Mouse (Mus musculus): ENCODE results near the gene Cmss1. TPM values are rescaled to one million over a fixed set of nuclear protein-coding genes. Genes with fewer than 3 reads are reported as not detected.
A peak's percentile ranks its signal among the peaks of the same experiment; 100 is the strongest.

The Cmss1 gene
- polyA plus RNA-seq, 1 experiment from 2014 or later: 35.4 TPM

- 77% methylated on average over 4 of the region's 4 CpGs for WGBS
- H3K4me1 ChIP-seq (replicated peaks): peaks cover 3% of the 10 kb centered on the region; the same call in 1 of the 2 replicates
- no peak overlapping the region for H3K9ac ChIP-seq
- H3K27ac ChIP-seq: no peak overlapping the region
- no peak overlapping the region for H3K4me3 ChIP-seq
- no peaks in the 10 kb centered on the region for H3K27me3 ChIP-seq
- H3K36me3 ChIP-seq: no peaks in the 10 kb centered on the region
- H3K9me3 ChIP-seq (replicated peaks): no peaks in the 10 kb centered on the region
- ATAC-seq (replicated peaks; ENCODE audit: insufficient number of reproducible peaks, insufficient read depth, low FRiP score, low read depth): no peak
- H3K4me2 ChIP-seq: no peak overlapping the region
Measured at GRCm38 (mm10) chr16:57514371-57514770, 92.3 kb downstream of the Cmss1 start.

DNA sequence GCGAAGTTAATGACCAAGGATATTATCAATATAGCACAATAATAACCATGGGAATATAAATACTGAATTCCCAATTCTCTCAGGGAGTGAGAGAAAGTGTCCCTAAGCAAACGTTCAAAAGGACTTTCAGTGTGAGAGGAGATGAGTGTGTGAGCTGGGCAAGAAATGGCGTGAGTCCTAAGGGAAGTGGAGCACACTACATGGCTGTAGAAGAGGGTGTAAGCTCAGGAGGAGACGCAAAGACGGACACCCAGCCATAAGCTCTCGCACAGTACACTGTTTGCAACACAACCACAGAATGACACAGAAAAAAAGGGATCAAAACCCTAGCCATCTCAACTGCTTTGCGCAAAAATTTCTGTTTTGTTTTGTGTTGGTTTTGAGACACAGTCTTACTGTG is 93.1 kb downstream of the Cmss1 start:
- no peak overlapping the region for H3K4me2 ChIP-seq
- whole genome bisulfite sequencing: 88% methylated on average over 7 of the region's 7 CpGs
- H3K27ac ChIP-seq: no peak overlapping the region
- H3K9ac ChIP-seq: no peak overlapping the region
- no peaks in the 10 kb centered on the region for H3K9me3 ChIP-seq (replicated peaks)
- H3K4me1 ChIP-seq (replicated peaks): peaks cover 3% of the 10 kb centered on the region; the same call in 1 of the 2 replicates
- ATAC-seq (replicated peaks; ENCODE audit: insufficient number of reproducible peaks, insufficient read depth, low FRiP score, low read depth): no peak
- H3K27me3 ChIP-seq: no peaks in the 10 kb centered on the region
- no peak overlapping the region for H3K4me3 ChIP-seq
- H3K36me3 ChIP-seq: no peaks in the 10 kb centered on the region

- H3K9me3 ChIP-seq (replicated peaks): no peaks in the 10 kb centered on the region
- no peak overlapping the region for H3K4me2 ChIP-seq
- ATAC-seq (replicated peaks; ENCODE audit: insufficient number of reproducible peaks, insufficient read depth, low FRiP score, low read depth): no peak
- WGBS: 60% methylated on average over 3 of the region's 3 CpGs
- H3K9ac ChIP-seq: no peak overlapping the region
- no peaks in the 10 kb centered on the region for H3K36me3 ChIP-seq
- no peaks in the 10 kb centered on the region for H3K27me3 ChIP-seq
- H3K27ac ChIP-seq: no peak overlapping the region
- H3K4me1 ChIP-seq (replicated peaks): no peaks in the 10 kb centered on the region
- H3K4me3 ChIP-seq: no peak overlapping the region
Measured at GRCm38 (mm10) chr16:57509099-57509498, 97.6 kb downstream of the Cmss1 start.

DNA sequence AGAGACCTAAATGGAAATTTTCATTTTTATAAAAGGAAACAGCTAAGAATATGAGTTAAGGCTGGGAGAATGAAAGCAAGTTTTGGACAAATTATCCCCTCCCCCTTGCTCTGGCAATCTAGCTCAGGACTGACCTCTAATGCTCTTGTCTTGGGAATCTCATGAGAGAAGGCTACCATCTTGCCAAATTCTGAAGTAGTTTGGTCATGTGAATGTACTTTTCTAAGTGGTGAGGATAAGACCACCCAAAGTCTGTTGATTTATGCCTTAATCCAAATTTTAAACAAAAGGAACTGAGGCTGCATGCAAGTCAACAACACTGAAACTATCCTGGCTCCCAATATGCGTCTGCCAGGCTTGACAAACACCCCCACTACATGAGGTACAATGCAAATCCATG is 98.3 kb downstream of the Cmss1 start:
- WGBS: 81% methylated on average over 1 of the region's 1 CpGs

GRCm38 (mm10) chr16:57506133-57506532 is 100.5 kb downstream of the Cmss1 start:
- no peak for ATAC-seq (replicated peaks; ENCODE audit: insufficient number of reproducible peaks, insufficient read depth, low FRiP score, low read depth)

More for the DNA sequence above, 98.3 kb downstream of the Cmss1 start:
- Histone ChIP-seq H3K9ac (no peak overlapping the region), H3K4me1 (replicated peaks) (no peaks in the 10 kb centered on the region), H3K27me3 (no peaks in the 10 kb centered on the region), H3K9me3 (replicated peaks) (no peaks in the 10 kb centered on the region), H3K4me3 (no peak overlapping the region), H3K27ac (no peak overlapping the region), H3K4me2 (no peak overlapping the region), H3K36me3 (no peaks in the 10 kb centered on the region)
- ATAC-seq (replicated peaks; ENCODE audit: insufficient number of reproducible peaks, insufficient read depth, low FRiP score, low read depth): no peak

DNA sequence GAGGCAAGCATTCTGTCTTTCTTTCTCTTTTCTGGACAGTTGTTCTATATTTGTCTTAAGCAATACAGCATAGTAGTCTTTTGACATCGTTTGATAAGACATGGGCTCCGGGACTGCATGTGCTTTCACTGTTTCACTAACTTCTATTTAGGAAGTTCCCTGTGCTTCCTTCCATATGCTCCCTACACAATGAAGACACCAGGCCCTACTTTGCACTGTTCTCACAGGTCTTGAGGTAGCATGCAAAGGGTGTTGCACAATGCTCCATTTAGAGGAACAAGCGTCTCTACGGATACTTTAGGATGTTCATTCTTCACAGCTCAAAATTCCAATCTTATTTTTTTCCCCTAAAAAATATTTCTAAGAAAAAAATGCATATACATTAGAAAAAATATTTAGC is 101.9 kb downstream of the Cmss1 start:
- H3K9ac ChIP-seq: no peak overlapping the region
- H3K27me3 ChIP-seq: no peaks in the 10 kb centered on the region
- WGBS: 68% methylated on average over 4 of the region's 4 CpGs
- H3K27ac ChIP-seq: no peak overlapping the region
- H3K4me3 ChIP-seq: no peak overlapping the region
- no peaks in the 10 kb centered on the region for H3K36me3 ChIP-seq
- peaks cover 4% of the 10 kb centered on the region; the same call in 1 of the 2 replicates for H3K4me1 ChIP-seq (replicated peaks)
- ATAC-seq (replicated peaks; ENCODE audit: insufficient number of reproducible peaks, insufficient read depth, low FRiP score, low read depth): no peak
- H3K9me3 ChIP-seq (replicated peaks): no peaks in the 10 kb centered on the region
- H3K4me2 ChIP-seq: no peak overlapping the region

More at GRCm38 (mm10) chr16:57506133-57506532, 100.5 kb downstream of the Cmss1 start:
- Histone ChIP-seq H3K9ac (no peak overlapping the region), H3K36me3 (no peaks in the 10 kb centered on the region), H3K27me3 (no peaks in the 10 kb centered on the region), H3K4me1 (replicated peaks) (0 out of 2 replicates have a peak, but pooled peaks cover 2% of the 10 kb centered on the region), H3K27ac (no peak overlapping the region), H3K4me2 (no peak overlapping the region), H3K9me3 (replicated peaks) (no peaks in the 10 kb centered on the region), H3K4me3 (no peak overlapping the region)
- WGBS: 84% methylated on average over 6 of the region's 6 CpGs

DNA sequence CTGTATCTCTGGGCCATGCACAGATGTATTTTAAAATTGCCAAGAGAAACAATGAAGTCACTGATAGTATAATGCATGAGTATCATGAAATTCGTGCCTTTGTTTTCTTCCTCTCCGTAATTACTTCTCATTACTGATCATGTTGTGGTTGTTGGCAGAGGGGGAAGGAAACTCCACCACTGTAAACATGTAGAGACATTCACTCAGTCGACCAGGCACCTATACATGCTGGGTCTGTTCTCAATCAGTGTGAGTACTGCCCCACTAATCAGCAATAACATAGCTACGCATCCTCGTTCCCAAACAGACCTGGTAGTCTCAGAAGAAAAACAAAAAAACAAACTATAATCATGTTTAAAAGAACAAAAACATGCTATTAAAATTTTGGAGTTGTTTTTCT is 103.9 kb downstream of the Cmss1 start:
- Histone ChIP-seq H3K4me3 (no peak overlapping the region), H3K27ac (no peak overlapping the region), H3K36me3 (no peaks in the 10 kb centered on the region), H3K27me3 (no peaks in the 10 kb centered on the region), H3K9ac (no peak overlapping the region), H3K4me1 (replicated peaks) (peaks cover 7% of the 10 kb centered on the region; the same call in 1 of the 2 replicates), H3K4me2 (no peak overlapping the region), H3K9me3 (replicated peaks) (no peaks in the 10 kb centered on the region)
- 61% methylated on average over 5 of the region's 5 CpGs for WGBS
- ATAC-seq (replicated peaks; ENCODE audit: insufficient number of reproducible peaks, insufficient read depth, low FRiP score, low read depth): no peak

DNA sequence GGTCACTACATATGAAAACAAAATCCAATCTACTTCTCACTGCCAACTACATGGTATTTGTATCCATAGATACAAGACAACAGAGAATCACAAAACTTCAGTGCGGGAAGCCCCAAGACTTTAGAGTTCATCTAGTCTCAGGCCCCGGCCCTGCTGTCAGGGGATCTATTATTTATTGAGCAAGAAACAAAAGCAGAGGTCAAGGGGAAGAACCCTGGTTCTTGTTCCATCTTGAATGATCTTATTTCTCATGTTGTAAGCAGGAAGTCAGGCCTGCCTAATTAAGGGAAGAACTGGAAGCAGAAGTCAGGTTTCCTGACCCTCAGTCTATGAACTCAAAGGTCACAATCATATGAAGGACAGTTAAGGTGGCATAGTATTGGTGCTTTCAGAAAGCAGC is 104.4 kb downstream of the Cmss1 start:
- no peak overlapping the region for H3K27ac ChIP-seq
- 72% methylated on average over 2 of the region's 2 CpGs for WGBS
- peaks cover 7% of the 10 kb centered on the region; the same call in 1 of the 2 replicates for H3K4me1 ChIP-seq (replicated peaks)
- no peak overlapping the region for H3K4me2 ChIP-seq
- H3K36me3 ChIP-seq: no peaks in the 10 kb centered on the region
- H3K9ac ChIP-seq: no peak overlapping the region
- no peaks in the 10 kb centered on the region for H3K27me3 ChIP-seq
- H3K9me3 ChIP-seq (replicated peaks): no peaks in the 10 kb centered on the region
- H3K4me3 ChIP-seq: no peak overlapping the region
- ATAC-seq (replicated peaks; ENCODE audit: insufficient number of reproducible peaks, insufficient read depth, low FRiP score, low read depth): no peak

- Histone ChIP-seq H3K4me1 (replicated peaks) (peaks cover 18% of the 10 kb centered on the region), H3K4me2 (no peak overlapping the region), H3K27ac (no peak overlapping the region), H3K9ac (no peak overlapping the region), H3K9me3 (replicated peaks) (no peaks in the 10 kb centered on the region), H3K27me3 (no peaks in the 10 kb centered on the region), H3K4me3 (no peak overlapping the region), H3K36me3 (no peaks in the 10 kb centered on the region)
- 70% methylated on average over 3 of the region's 3 CpGs for WGBS
- no peak for ATAC-seq (replicated peaks; ENCODE audit: insufficient number of reproducible peaks, insufficient read depth, low FRiP score, low read depth)
Measured at GRCm38 (mm10) chr16:57500851-57501250, 105.8 kb downstream of the Cmss1 start.

DNA sequence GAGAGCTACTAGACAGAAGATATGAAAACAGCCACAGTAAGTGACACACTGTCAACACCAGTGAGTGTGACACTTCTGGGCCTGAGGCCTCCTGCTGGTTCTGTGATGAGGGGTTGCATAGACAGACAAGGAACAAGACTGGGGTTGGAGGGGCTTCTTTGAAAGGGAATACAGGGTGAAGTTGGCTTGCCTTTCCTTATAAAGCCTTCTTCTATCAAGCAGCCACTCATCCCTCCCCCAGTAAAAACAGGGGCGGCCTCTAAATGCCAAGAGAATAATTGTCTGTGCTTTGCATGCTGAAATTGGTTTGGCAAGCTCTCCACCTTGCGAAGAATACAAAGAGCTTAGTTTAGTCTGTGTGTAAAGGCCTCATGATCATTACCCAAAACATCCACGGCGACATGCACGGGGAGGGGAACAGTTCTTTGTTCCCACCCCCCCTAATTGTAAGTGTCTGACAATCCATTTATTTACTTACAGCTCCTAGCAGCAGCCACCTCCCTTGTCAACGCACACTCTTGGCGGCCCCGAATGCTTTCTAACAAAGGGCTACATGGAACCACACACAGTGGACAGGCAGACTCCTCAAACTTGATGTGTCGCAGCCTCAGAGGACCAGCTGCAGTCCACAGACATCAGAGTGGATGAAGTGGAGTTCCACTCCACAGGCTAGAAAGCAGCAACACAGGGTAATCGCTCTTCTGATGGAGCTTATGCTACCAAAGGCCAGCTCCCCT is 110.1 kb downstream of the Cmss1 start:
- Histone ChIP-seq H3K36me3 (no peaks in the 10 kb centered on the region), H3K4me2 (no peak overlapping the region), H3K9me3 (replicated peaks) (no peaks in the 10 kb centered on the region), H3K27me3 (no peaks in the 10 kb centered on the region), H3K4me1 (replicated peaks) (peaks cover 18% of the 10 kb centered on the region), H3K27ac (peak overlapping the region; percentile 41), H3K9ac (no peak overlapping the region), H3K4me3 (no peak overlapping the region)
- ATAC-seq (replicated peaks; ENCODE audit: insufficient number of reproducible peaks, insufficient read depth, low FRiP score, low read depth): 0 out of 2 replicates have a peak, but pooled peaks have one; percentile 62
- 56% methylated on average over 10 of the region's 10 CpGs for WGBS

DNA sequence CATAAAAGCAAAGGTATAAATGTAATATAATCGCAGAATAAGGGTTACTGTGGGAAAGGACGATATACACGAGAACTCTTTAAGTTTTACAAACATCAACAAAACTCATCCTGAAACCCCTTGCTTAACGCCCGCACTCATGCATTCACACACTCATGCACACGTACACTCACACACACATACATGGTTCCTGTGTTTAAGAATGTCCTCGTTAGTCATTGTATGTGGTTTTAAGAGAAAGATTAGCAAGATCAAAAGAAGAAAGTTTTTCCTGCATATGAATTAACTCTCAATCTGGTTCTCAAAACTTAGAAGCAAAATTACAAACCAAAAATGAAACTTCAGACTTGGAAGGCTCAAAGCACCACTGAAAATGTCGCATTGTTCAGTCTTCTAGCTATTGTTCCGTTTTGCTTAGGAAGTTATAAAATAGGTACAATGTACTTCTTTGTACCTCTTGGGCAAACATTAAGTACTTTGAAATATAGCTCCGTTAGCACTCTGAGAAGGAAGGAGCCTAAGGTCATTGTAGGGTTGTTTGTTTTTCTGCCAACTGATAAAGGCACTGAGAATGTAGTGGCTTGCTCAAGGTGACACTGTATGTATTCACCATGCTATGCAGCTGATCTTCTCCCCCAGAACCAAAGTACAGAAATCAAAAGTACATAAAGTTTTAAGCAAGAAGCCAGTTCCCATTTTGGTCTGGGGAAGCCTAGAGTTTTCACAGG is 111.0 kb downstream of the Cmss1 start:
- Histone ChIP-seq H3K9ac (no peak overlapping the region), H3K4me2 (no peak overlapping the region), H3K9me3 (replicated peaks) (no peaks in the 10 kb centered on the region), H3K36me3 (no peaks in the 10 kb centered on the region), H3K4me1 (replicated peaks) (peaks cover 18% of the 10 kb centered on the region), H3K27ac (peak overlapping the region; percentile 41), H3K27me3 (no peaks in the 10 kb centered on the region), H3K4me3 (no peak overlapping the region)
- ATAC-seq (replicated peaks; ENCODE audit: insufficient number of reproducible peaks, insufficient read depth, low FRiP score, low read depth): no peak
- 77% methylated on average over 10 of the region's 10 CpGs for WGBS

All from heart, embryonic 15.5 days (tissue).